Mouse (Mus musculus) spleen, postnatal 10 days (tissue): ENCODE results near the gene Mrpl10.
A peak's percentile ranks its signal among the peaks of the same experiment; 100 is the strongest.

Experiments
- DNase-seq, 2 experiments: peaks; one replicate each; pipeline ENCODE4 v3.0.0; 2021 to 2022; ENCODE audit warnings: low spot score in 2 of 2

Gene Mrpl10

GRCm38 (mm10) chr11:97069333-97069732, 28.0 kb downstream of the Mrpl10 start:
- no peak for DNase-seq

GRCm38 (mm10) chr11:97069770-97070169, 28.4 kb downstream of the Mrpl10 start:
- DNase-seq = no peak

- no peak for DNase-seq
Observed at GRCm38 (mm10) chr11:97071129-97071528, 29.8 kb downstream of the Mrpl10 start.

GRCm38 (mm10) chr11:97072533-97072932, 31.2 kb downstream of the Mrpl10 start:
- no peak for DNase-seq

GRCm38 (mm10) chr11:97074235-97074634, 32.9 kb downstream of the Mrpl10 start:
- DNase-seq = no peak

- peak in 1 of 2 experiments; percentile 45 for DNase-seq
Observed at GRCm38 (mm10) chr11:97078751-97079150, 37.4 kb downstream of the Mrpl10 start.

- DNase-seq = no peak
Observed at GRCm38 (mm10) chr11:97080291-97080690, 38.9 kb downstream of the Mrpl10 start.

GRCm38 (mm10) chr11:97082977-97083376, 41.6 kb downstream of the Mrpl10 start:
- DNase-seq = peak in 1 of 2 experiments; percentile 68

- no peak for DNase-seq
Observed at GRCm38 (mm10) chr11:97083401-97084140, 42.2 kb downstream of the Mrpl10 start.

GRCm38 (mm10) chr11:97084821-97085505, 43.6 kb downstream of the Mrpl10 start:
- no peak for DNase-seq

- DNase-seq = no peak
Observed at GRCm38 (mm10) chr11:97086365-97086764, 45.0 kb downstream of the Mrpl10 start.

GRCm38 (mm10) chr11:97094600-97094999, 53.2 kb downstream of the Mrpl10 start:
- no peak for DNase-seq

GRCm38 (mm10) chr11:97098791-97099190, 57.4 kb downstream of the Mrpl10 start:
- DNase-seq = no peak
